Mouse (Mus musculus) cerebellum, adult (tissue): ENCODE results near the gene Gm11634.

Experiments used
- ATAC-seq: cut with Nextera tagmentation; 2 replicates; pipeline ENCODE4 v1.9.2; 2017; ENCODE audit warnings: mild to moderate bottlenecking, moderate library complexity, mixed read lengths; ENCODE audit not compliant: insufficient number of reproducible peaks, low FRiP score, low TSS enrichment

Gene Gm11634

DNA sequence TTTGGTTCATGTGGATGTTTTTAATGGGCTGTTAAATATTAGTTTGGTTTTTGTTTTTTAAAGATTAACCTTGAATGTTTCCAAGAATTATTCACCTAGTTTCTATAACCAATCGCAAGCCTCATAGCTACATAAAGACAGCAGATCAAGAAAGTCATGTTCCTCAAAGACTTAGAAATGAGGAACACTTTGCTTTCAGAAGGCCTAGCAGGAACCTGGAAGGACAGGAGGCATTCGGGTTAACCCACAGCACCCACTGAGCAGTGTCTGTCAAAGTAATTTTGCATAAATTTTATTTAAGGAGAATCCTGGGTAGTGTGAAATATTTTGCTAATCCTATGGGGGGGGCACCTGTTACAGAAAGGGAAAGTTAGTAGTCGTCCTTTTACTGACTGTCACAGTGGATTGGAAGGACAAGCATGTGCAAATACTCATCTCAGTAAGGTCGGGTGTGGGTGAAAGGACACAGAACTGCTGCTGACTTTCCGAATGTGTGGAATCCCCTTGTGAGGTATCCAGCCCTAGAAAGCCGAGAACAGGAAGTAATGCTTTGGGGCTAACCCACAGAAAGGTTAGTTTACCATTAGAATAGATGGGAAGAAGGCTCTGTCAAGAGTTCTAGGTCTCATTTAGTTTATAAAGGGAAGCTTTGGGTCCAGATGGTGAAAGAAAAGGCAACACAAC lies 17.8 kb downstream of the Gm11634 start:
- no peak for ATAC-seq

DNA sequence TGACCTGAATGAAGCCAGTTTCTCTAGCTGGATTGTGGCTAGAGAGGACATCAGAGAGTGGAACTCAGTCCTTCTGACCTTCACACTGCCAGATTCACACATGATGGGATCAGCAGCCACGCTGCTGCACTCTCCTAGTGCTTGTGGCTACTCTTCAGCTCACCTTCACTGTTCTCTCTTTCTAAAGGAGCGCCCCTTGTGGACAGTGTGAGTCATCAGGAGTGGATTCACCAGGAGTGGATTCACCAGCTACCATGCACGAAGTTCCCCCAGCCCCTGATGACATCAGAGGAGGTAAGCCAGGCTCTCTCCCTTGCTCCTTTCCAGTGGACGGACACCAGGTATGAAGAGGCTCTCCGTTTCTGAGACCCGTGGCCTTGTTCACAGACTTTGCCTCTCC lies 22.9 kb downstream of the Gm11634 start:
- ATAC-seq: no peak

DNA sequence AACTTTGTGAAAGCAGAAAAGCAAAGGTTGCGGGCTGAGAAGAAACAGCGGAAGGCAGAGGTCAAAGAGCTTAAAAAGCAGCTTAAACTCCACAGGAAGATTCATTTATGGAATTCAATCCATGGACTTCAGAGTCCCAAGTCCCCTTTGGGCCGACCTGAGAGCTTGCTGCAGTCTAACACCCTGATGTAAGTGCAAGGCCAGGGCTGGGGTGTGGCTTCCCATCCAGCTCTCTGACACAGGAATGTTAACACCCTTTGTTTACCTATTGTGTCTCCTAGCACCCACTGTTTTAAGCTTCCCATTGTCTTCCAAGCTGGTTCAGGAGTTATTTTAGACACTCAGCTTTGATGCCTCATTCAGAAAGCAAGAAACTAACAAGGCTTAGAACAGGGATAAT lies 30.6 kb downstream of the Gm11634 start:
- ATAC-seq: no peak

DNA sequence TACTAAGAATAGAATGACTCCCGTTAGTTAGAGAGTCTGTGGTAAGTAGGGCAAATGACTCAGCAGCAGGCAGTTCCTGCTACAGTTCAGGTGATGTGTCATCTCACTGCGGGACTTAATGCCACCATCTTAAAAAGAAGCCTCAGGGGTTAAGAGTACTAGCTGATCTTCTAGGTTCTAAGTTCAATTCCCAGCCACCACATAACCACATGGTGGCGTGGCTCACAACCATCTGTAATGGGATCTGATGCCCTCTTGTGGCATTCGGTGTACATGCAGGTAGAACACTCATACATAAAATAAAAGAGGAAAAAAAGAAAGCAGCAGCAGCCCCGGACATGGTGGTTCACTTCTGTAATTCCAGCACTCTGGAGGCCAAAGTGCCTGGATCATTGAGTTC lies 36.7 kb downstream of the Gm11634 start:
- no peak for ATAC-seq

DNA sequence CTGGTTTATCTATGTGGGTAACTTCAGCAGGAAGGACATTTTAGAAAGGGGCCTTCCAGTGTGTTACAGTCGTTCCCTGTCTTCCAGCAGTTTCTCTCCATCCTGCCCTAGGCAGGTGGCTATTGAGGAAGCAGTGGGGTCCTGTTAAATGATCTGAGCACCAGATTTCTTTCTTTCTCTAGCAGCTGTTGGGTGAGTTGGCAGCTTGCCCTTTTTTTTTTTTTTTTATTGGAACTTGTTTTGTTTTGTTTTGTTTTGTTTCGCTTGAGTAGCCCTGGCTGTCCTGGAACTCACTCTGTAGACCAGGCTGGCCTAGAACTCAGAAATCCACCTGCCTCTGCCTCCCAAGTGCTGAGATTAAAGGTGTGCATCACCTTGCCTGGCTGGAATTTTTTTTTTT lies 42.1 kb downstream of the Gm11634 start:
- ATAC-seq: no peak

DNA sequence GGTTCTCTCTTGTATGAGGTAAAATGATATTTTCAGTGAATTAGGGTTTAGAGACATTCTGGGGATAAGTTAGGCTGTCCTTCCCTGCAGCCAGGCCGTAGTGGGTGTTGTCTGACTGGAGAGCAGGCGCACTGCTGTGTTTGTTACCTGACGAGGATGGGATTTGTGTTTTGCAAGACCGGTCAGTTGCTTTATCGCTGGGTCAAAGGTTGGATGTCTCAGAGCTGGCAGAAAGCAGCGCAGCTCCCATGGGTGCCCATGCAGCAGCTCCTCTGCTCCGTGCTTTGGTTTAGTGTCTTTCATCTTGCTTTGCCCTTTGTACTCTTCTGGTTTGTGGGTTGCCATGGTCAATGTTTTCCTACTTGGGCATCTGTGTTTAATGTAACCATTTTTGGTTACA lies 42.5 kb downstream of the Gm11634 start:
- ATAC-seq: no peak

DNA sequence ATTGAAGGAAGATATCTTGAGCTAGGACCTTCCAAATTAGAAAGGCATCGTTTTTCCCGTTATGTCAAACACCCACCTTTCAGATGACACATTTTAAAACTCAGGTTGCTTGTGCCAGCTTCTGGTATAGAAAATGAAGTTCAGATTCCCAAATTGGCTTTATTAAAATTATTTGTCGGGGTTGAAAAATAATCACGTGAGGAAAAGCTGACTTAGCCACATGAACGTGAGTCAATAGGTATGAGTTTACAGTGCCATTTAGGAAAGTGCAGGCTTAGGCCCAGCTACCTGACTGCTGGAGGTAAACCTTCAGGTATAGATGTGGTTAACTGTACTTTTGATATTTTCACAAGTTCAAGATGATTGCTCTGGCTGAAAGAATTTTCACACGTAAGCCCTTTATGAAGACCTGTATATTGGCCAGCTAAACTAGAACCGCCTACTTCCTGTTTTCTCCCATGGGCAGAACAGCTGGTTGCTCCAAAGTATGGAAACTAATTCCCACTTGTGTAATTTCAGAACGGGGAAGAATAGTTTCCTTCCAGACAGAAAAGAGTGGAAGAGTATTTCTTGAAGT lies 45.6 kb downstream of the Gm11634 start:
- no peak for ATAC-seq

DNA sequence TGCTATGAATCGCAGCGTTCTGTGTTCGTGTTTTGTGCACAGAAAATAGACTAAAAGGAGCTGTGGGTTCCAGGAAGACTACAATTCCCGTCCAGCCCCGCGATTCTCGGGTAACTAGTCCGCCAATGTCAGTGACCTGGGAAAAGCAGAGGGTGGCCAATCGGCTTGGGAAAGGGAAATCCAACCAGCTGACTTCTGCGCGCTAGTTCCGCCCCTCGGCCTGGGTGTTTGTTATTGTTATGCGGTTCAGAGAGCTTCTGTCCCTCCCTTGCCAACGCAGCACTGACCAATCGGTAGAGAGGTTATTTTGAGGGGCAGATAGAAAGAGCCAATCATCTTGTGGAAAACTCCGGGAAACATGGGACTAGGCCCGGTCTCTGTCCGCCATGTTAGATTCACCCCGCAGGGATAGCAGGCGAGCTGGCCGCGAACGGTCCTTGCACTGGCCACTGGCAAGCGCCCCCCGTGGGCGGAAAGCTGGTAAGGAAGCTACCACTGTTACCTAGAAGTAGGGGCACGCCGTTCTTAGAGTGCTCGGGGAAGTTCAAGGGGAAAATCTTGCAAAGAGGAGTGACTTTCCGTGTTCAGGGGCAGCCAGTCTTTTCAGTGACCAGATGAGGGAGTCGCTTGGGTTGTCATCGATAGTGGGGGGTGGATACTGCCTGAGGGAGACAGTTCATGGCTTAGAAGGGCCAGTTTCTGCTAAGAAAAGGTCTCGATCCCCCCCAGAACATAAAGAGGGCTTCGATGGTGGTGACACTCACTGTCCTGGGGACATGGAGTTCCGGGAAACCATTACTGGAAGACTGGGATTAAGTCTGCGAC lies 46.4 kb downstream of the Gm11634 start:
- ATAC-seq: peak; percentile 97

DNA sequence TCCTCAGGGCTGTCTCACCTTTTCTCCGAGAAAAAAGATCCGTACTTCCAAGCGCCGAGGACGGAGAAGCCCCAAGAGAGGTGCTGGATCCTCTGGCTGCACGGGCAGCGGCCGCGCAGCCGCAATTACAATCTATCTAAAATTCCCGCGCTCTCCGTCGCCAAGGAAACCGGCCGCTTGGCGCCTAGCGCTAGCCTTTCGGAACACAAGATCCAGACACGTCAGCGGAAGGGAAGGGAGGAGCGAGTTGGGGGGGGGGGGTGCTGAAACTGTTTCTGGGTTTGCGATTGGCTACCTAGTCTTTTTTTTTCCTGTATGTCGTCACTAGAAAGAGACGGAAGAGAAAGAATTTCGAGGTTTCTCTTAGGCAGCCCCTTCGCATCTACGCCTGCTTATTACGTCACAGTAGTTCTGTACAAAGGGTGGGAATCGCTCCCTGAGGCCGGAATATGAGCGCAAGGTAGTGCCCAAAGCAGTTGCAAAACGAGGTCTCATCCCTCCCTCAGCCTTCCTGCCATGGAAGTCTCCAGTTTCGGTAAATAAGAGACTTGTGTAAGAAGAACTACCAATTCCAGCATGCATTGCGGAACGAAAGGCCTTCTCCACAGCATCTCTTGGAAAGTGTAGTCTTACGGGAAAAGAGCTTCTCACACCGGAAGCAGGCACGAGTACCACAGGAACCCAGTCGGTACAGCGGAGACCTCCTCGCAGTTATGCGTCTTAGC lies 47.1 kb downstream of the Gm11634 start, which contains the start of the genes Brca1 and Nbr1:
Gene Brca1 (minus strand): TSS at position 205 of the 725 bp plus-strand sequence.
Gene Nbr1 (plus strand): TSS at position 399 of the 725 bp plus-strand sequence.
- peak; percentile 74 for ATAC-seq

DNA sequence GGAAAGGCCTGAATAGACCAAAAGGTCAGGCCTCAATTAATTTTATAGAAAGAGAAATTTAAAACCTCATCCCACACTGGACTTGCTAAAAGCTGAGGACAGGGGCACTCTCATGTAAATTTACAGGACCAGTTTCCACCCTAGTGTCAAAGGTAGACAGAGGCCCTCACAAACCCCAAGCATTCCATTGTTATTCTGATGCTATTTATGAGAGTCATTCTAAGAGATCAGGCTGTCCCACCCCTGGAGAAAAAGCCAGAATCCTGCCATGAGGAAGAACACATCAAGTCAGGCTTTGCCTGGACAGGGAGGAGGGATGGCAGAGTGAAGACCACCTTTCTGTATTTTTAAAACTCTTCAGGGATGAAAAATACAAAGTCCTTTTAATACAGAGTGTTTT lies 50.5 kb downstream of the Gm11634 start:
- ATAC-seq: no peak

DNA sequence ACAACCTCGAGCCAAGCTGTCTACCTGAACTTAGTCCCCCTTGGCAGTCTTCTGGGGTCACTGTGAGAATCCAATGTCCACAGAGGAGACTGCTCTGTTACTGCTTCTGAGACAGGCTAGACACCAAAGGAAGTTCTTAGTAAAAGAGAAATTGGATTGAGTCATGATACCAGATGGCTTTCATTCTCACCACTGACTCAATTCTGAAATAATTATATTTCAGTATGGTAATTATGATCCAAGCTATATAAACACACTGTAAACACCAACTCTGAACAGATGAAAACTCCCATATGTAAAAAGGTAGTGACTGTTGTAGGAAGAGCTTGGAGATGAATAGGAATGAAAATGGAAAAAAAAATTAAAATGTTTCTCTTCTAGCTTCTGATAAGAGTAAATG lies 54.9 kb downstream of the Gm11634 start:
- no peak for ATAC-seq
